Mouse (Mus musculus): ENCODE results near the gene Prkca.

- TF ChIP-seq POLR2A (IDR thresholded peaks at IDR 0.05; ENCODE audit: control insufficient read depth in 1 of 2, insufficient read depth in 1 of 2, low read depth in 1 of 2, low read length in 2 of 2, poor library complexity in 1 of 2) (no peak), CTCF (IDR thresholded peaks at IDR 0.05 in 2 of 3, conservative IDR thresholded peaks at IDR 0.05 in 1 of 3; ENCODE audit: control insufficient read depth in 1 of 3, insufficient read depth in 1 of 3, low read depth in 2 of 3, low read length in 3 of 3, poor library complexity in 1 of 3, severe bottlenecking in 1 of 3) (no peak), EP300 (IDR thresholded peaks at IDR 0.05; ENCODE audit: low read depth in 1 of 2, low read length in 2 of 2) (peak; percentile 13 to 43; a peak in 2 of 4 replicates), E2F4 (IDR thresholded peaks at IDR 0.05; ENCODE audit: borderline replicate concordance, low read depth, low read length) (0 out of 2 replicates have a peak, but pooled peaks have one; percentile 39), NELFE (IDR thresholded peaks at IDR 0.05; ENCODE audit: low read depth, low read length) (no peak), SMC3 (IDR thresholded peaks at IDR 0.05; ENCODE audit: low read depth, low read length) (no peak), GABPA (IDR thresholded peaks at IDR 0.05; ENCODE audit: low read depth, low read length) (no peak), BHLHE40 (IDR thresholded peaks at IDR 0.05; ENCODE audit: borderline replicate concordance, low read depth, low read length) (no peak), HCFC1 (IDR thresholded peaks at IDR 0.05; ENCODE audit: low read depth, low read length) (no peak), USF1 (IDR thresholded peaks at IDR 0.05; ENCODE audit: low read depth, low read length) (no peak), POLR2AphosphoS5 (IDR thresholded peaks at IDR 0.05; ENCODE audit: borderline replicate concordance, low read depth, low read length) (no peak), KAT2A (conservative IDR thresholded peaks at IDR 0.05; ENCODE audit: low read depth, low read length) (no peak), MAFK (IDR thresholded peaks at IDR 0.05; ENCODE audit: borderline replicate concordance, low read depth, low read length) (no peak)
Measured at GRCm38 (mm10) chr11:108247121-108247863, 96.4 kb downstream of the Prkca start.

All from MEL (cell line).